Mouse (Mus musculus): Measurements from ENCODE around the gene Coa3.

The Coa3 gene

GRCm38 (mm10) chr11:101251031-101251430 is 27.9 kb downstream of the Coa3 start:
- no peak for DNase-seq (ENCODE audit: low spot score)

- peak; percentile 80 for DNase-seq (ENCODE audit: low spot score)
These were observed 30.5 kb downstream of the Coa3 start for GRCm38 (mm10) chr11:101248258-101248994.

GRCm38 (mm10) chr11:101247521-101248030 is 31.3 kb downstream of the Coa3 start:
- DNase-seq (ENCODE audit: low spot score): no peak

- no peak for DNase-seq (ENCODE audit: low spot score)
These were observed 32.3 kb downstream of the Coa3 start for GRCm38 (mm10) chr11:101246702-101247012.

- DNase-seq (ENCODE audit: low spot score): no peak
These were observed 32.8 kb downstream of the Coa3 start, which contains the start of gene Ramp2 for GRCm38 (mm10) chr11:101245855-101246701. Gene Ramp2, plus strand, starts transcription at chr11:101246028.

- DNase-seq (ENCODE audit: low spot score): no peak
These were observed 33.8 kb downstream of the Coa3 start for GRCm38 (mm10) chr11:101245071-101245470.

GRCm38 (mm10) chr11:101238071-101238647 is 40.8 kb downstream of the Coa3 start:
- DNase-seq (ENCODE audit: low spot score): peak; percentile 49

GRCm38 (mm10) chr11:101236782-101237181 is 42.1 kb downstream of the Coa3 start:
- DNase-seq (ENCODE audit: low spot score): no peak

- DNase-seq (ENCODE audit: low spot score): no peak
These were observed 43.5 kb downstream of the Coa3 start for GRCm38 (mm10) chr11:101235429-101235828.

- no peak for DNase-seq (ENCODE audit: low spot score)
These were observed 44.8 kb downstream of the Coa3 start for GRCm38 (mm10) chr11:101234124-101234523.

GRCm38 (mm10) chr11:101233240-101233639 is 45.7 kb downstream of the Coa3 start:
- DNase-seq (ENCODE audit: low spot score): no peak

GRCm38 (mm10) chr11:101232010-101232839 is 46.7 kb downstream of the Coa3 start:
- DNase-seq (ENCODE audit: low spot score): no peak

GRCm38 (mm10) chr11:101230991-101231871 is 47.7 kb downstream of the Coa3 start:
- peak; percentile 22 for DNase-seq (ENCODE audit: low spot score)

GRCm38 (mm10) chr11:101230526-101230925 is 48.4 kb downstream of the Coa3 start:
- DNase-seq (ENCODE audit: low spot score): no peak

- DNase-seq (ENCODE audit: low spot score): peak; percentile 17
These were observed 48.8 kb downstream of the Coa3 start for GRCm38 (mm10) chr11:101230061-101230511.

- peak; percentile 18 for DNase-seq (ENCODE audit: low spot score)
These were observed 49.5 kb downstream of the Coa3 start for GRCm38 (mm10) chr11:101229361-101229900.

Data from layer of hippocampus, adult 11-12 months (tissue).